Mouse (Mus musculus) hindbrain, postnatal 0 days (tissue): ENCODE data around the gene Ccdc66. TPM values are rescaled to one million over a fixed set of nuclear protein-coding genes. Genes with fewer than 3 reads are reported as not detected.

Source experiments
- ATAC-seq: fragments of 200-750 bp; cut with Nextera tagmentation; 2 replicates; pipeline ENCODE4 v1.8.0; 2017; ENCODE audit warnings: mild to moderate bottlenecking, moderate TSS enrichment, moderate library complexity
- DNase-seq: peaks from one replicate; pipeline ENCODE4 v3.0.0-alpha.2; 2015; ENCODE audit warnings: low spot score
- H3K27ac ChIP-seq: fragments of 300-500 bp; sonication (generic); 2 replicates; pipeline ENCODE4 v1.5.1; 2014; ENCODE audit warnings: mild to moderate bottlenecking
- H3K27me3 ChIP-seq: fragments of 300-500 bp; sonication (generic); 2 replicates; pipeline ENCODE4 v1.6.1; 2014; ENCODE audit warnings: low read length, mixed read lengths; ENCODE audit not compliant: insufficient read depth
- H3K36me3 ChIP-seq: fragments of 300-500 bp; sonication (generic); 2 replicates; pipeline ENCODE4 v1.6.1; 2014; ENCODE audit warnings: low read length, mixed read lengths; ENCODE audit not compliant: insufficient read depth
- H3K4me1 ChIP-seq: fragments of 300-500 bp; sonication (generic); 2 replicates; pipeline ENCODE4 v1.6.1; 2014; ENCODE audit warnings: antibody characterized with exemption, low read length, mixed read lengths; ENCODE audit not compliant: insufficient read depth
- H3K4me2 ChIP-seq: fragments of 300-500 bp; sonication (generic); 2 replicates; pipeline ENCODE4 v1.6.1; 2014; ENCODE audit warnings: low read depth, mild to moderate bottlenecking, low read length, moderate library complexity, mixed read lengths
- H3K4me3 ChIP-seq: fragments of 300-500 bp; sonication (generic); 2 replicates; pipeline ENCODE4 v1.5.1; 2014; ENCODE audit warnings: low read length
- H3K9ac ChIP-seq: fragments of 300-500 bp; sonication (generic); replicated peaks from 2 replicates; pipeline ENCODE4 v1.6.1; 2014; ENCODE audit warnings: mild to moderate bottlenecking, low read length, moderate library complexity, mixed read lengths
- H3K9me3 ChIP-seq: fragments of 300-500 bp; sonication (generic); 2 replicates; pipeline ENCODE4 v1.6.1; 2016; ENCODE audit warnings: low read length, mixed read lengths
- CTCF ChIP-seq: IDR thresholded peaks from 2 replicates; pipeline ENCODE4 v1.5.1; 2016; ENCODE audit warnings: antibody characterized with exemption, control low read depth, low read depth
- whole genome bisulfite sequencing: fragments of 180-500 bp; shearing (Covaris S2); extraction: QIAGEN DNeasy Blood & Tissue Kit; methylation state at CpG from one replicate; pipeline ENCODE4 v1.1.7; 2014; 5-methylcytosine and 5-hydroxymethylcytosine counted together
- polyA plus RNA-seq: library from polyadenylated mRNA; unstranded; fragments of >200 nt; fragmentation: Nextera tagmentation; extraction: Ambion mirVana; gene quantifications from 2 replicates; pipeline ENCODE4 v1.2.1, GENCODE M21; 2015
- total RNA-seq: library from RNA; depleted of rRNA; stranded (reverse); fragments of >200 nt; gene quantifications from 2 replicates; pipeline ENCODE4 v1.2.3, GENCODE M21; 2014; rRNA removed

Gene Ccdc66
- total and polyA plus RNA-seq, 2 experiments from 2014 or later, result 3.1 to 5.6 TPM

DNA sequence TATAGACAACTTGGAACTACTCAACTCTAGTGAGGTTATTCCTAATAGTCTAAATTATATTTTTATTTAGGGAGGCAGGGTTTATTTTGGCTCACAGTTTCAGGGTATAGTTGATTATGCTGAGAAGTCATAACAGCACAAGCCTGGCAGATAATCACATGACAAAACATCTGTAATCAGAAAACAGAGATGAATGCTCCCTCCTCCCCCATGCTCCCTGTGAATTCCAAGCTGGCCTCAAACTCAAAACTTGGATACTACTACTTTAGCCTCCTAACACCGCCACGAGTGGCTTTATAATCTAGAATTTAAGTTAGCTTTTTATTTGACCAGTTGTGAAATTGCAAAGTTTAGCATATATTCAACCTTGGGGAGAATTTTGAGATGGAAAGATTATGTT, 76.2 kb downstream of the Ccdc66 start:
- Histone ChIP-seq H3K4me1 (no peaks in the 10 kb centered on the region), H3K27ac (no peak overlapping the region), H3K36me3 (no peaks in the 10 kb centered on the region), H3K4me2 (no peak overlapping the region), H3K9me3 (no peaks in the 10 kb centered on the region), H3K9ac (no peak overlapping the region), H3K4me3 (no peak overlapping the region), H3K27me3 (no peaks in the 10 kb centered on the region)
- DNase-seq, result no peak
- WGBS, result 97% methylated on average over 2 of the region's 2 CpGs
- no peak for TF ChIP-seq CTCF
- no peak for ATAC-seq

Other genes starting within 250 kb of the Ccdc66 start
- 24.7 and 27.1 TPM in 2 replicates for gene Fam208a, start 79.6 kb downstream of the Ccdc66 start, total RNA-seq
- gene Fam208a, start 79.6 kb downstream of the Ccdc66 start, polyA plus RNA-seq, result 8.2 and 9.1 TPM in 2 replicates
- gene Erc2, start 114.0 kb upstream of the Ccdc66 start, total RNA-seq, result 59.1 and 71.0 TPM in 2 replicates
- 97.5 and 104 TPM in 2 replicates for gene Erc2, start 114.0 kb upstream of the Ccdc66 start, polyA plus RNA-seq